Mouse (Mus musculus) liver, postnatal 0 days (tissue): Measurements from ENCODE around the gene Lyl1.

Experiments used
- CTCF ChIP-seq: sonication (generic); IDR thresholded peaks from 2 replicates; pipeline ENCODE4 v1.5.1; 2016; ENCODE audit warnings: antibody characterized with exemption, low read depth
- EP300 ChIP-seq: IDR thresholded peaks from 2 replicates; pipeline ENCODE4 v1.6.1; 2016; ENCODE audit warnings: antibody characterized with exemption, low read depth, mild to moderate bottlenecking

- TF ChIP-seq CTCF = no peak
- TF ChIP-seq EP300 = no peak
These were observed 3.9 kb downstream of the Lyl1 start for GRCm38 (mm10) chr8:84704867-84705831.
